Mouse (Mus musculus): ENCODE measurements around the gene Mrpl50.
A peak's percentile ranks its signal among the peaks of the same experiment; 100 is the strongest.

- no peak for TF ChIP-seq MAX (IDR thresholded peaks at IDR 0.05; ENCODE audit: low read depth)
- TF ChIP-seq POLR2A (IDR thresholded peaks at IDR 0.05; ENCODE audit: insufficient read length, low read depth) = no peak
- no peak for TF ChIP-seq E2F4 (IDR thresholded peaks at IDR 0.05; ENCODE audit: insufficient read depth)
- peak in 1 of 3 experiments; percentile 1 for TF ChIP-seq MYOG (IDR thresholded peaks at IDR 0.05; ENCODE audit: control insufficient read depth in 1 of 3, insufficient read depth in 1 of 3, insufficient read length in 2 of 3, low read depth in 2 of 3)
- no peak for TF ChIP-seq TCF3 (IDR thresholded peaks at IDR 0.05; ENCODE audit: insufficient read length, low read depth)
- TF ChIP-seq CEBPB (IDR thresholded peaks at IDR 0.05; ENCODE audit: insufficient read depth, poor library complexity, severe bottlenecking) = no peak
Observed at GRCm38 (mm10) chr4:49559915-49560772, 39.3 kb upstream of the Mrpl50 start.
